Mouse (Mus musculus): ENCODE measurements around the gene Fpr1. TPM values are rescaled to one million over a fixed set of nuclear protein-coding genes. Genes with fewer than 3 reads are reported as not detected.

Fpr1 gene
- total RNA-seq, 1 experiment, result not detected

Other genes with a start within 250 kb of the Fpr1 start
- 0.16 and 0.27 TPM in 2 replicates for gene Vmn2r90, start 180.2 kb downstream of the Fpr1 start, total RNA-seq (2012; rRNA removed)
- 12.7 and 16.6 TPM in 2 replicates for gene Spaca6, start 56.8 kb downstream of the Fpr1 start, total RNA-seq (2012; rRNA removed)
- gene Has1, start 28.7 kb downstream of the Fpr1 start, total RNA-seq (2012; rRNA removed), result 0.22 and 0.37 TPM in 2 replicates
- not detected in 2 replicates for gene Fpr2, start 3.9 kb upstream of the Fpr1 start, total RNA-seq (2012; rRNA removed)
- not detected in 2 replicates for gene Fpr3, start 3.9 kb upstream of the Fpr1 start, total RNA-seq (2012; rRNA removed)
- gene Fpr-rs4, start 137.8 kb upstream of the Fpr1 start, total RNA-seq (2012; rRNA removed), result not detected in 2 replicates
- not detected in 2 replicates for gene Vmn2r124, start 165.5 kb upstream of the Fpr1 start, total RNA-seq (2012; rRNA removed)
- gene Vmn2r91, start 201.1 kb upstream of the Fpr1 start, total RNA-seq (2012; rRNA removed), result not detected in 2 replicates